In genomic region chr13:51539816-51540215, GRCm38 (mm10) we compare ENCODE assay signal across 17 mouse cellular contexts. TPM values are rescaled to one million over a fixed set of nuclear protein-coding genes. Genes with fewer than 3 reads are reported as not detected.
"Had no signal": no experiment of that assay in that cellular context is flagged by ENCODE, and none has a peak within 500 bp of the region (broad histone marks: within the 10 kb centered on the region; RNA-seq: fewer than 3 reads in every experiment).

No protein-coding gene starts in this region.

- DNase-seq: gastrocnemius, adult 2 months; gastrocnemius, postnatal 10 days; gastrocnemius, postnatal 25 days; heart, adult 18-20 months; heart, postnatal 10 days; heart, postnatal 4 days; kidney, adult 11 months; kidney, adult 2 months; kidney, adult 9 months; kidney, postnatal 14 days; kidney, postnatal 36 days; liver; liver, embryonic 13.5 days had no signal

RNA-seq across cellular contexts. Expression of gene Shc3, which starts 29.4 kb away (rescaled TPM):
- total RNA-seq: granulocyte monocyte progenitor cell, adult 5-6 weeks had no signal
- polyA plus RNA-seq: heart, embryonic 14.5 days; liver, embryonic 11.5 days; liver, embryonic 13.5 days; liver, embryonic 15.5 days had no signal
